Mouse (Mus musculus): ENCODE data around the gene Setd4. TPM values are rescaled to one million over a fixed set of nuclear protein-coding genes. Genes with fewer than 3 reads are reported as not detected.

The Setd4 gene
- polyA plus RNA-seq, 1 experiment from 2014 or later = 15.8 TPM

DNA sequence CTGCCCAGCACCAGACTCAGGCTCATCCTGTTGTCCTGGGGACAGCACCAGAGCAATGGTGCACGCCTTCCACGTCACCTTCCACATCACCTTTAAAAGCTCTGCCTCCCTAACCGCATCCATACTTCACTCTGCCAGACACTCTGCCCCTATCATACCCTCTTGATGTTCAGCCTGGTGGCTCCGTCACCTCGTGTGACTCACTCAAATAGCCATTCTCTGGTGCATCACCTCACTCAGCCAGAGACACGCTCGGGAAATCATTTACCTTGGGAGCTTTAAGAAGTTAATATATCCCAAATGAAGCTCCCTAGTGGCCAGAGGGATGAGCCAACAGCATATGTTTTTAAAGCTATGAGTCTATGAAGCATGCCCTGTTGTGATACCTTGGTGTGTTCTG lies 7.1 kb downstream of the Setd4 start:
- no peak for ATAC-seq
- H3K36me3 ChIP-seq (ENCODE audit: control insufficient read depth, insufficient read depth, low read length) = peaks cover 25% of the 10 kb centered on the region
- H3K27me3 ChIP-seq (replicated peaks; ENCODE audit: control insufficient read depth, insufficient read depth, low read length) = no peaks in the 10 kb centered on the region
- no peak overlapping the region for H3K4me2 ChIP-seq (ENCODE audit: low read length)
- H3K4me1 ChIP-seq (ENCODE audit: control insufficient read depth, insufficient read depth, low read depth, low read length) = no peaks in the 10 kb centered on the region
- 91% methylated on average over 7 of the region's 7 CpGs for WGBS
- H3K9me3 ChIP-seq (ENCODE audit: control insufficient read depth, low read length) = no peaks in the 10 kb centered on the region
- H3K27ac ChIP-seq (ENCODE audit: low read depth, low read length) = no peak overlapping the region
- no peak overlapping the region for H3K9ac ChIP-seq (ENCODE audit: low read depth, low read length)
- H3K4me3 ChIP-seq (ENCODE audit: low read length) = no peak overlapping the region

DNA sequence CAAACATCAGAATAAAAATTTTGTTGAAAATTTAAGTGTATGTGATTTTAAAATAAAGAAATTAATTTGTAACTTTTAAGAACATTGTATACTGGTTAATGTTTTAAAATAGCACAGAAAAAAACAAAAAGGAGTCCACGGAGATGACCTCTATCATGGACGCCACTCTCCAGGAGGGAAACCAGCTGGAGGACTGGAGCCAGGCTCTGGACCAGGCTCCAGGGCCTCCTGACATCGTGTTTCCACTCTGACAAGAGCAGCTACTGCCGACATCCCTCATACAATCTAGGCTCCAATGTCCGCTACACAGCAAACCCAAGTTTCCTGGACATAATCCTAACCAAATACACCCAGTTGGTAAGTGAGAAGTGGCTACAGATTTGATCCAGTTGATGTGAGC lies 8.1 kb downstream of the Setd4 start:
- H3K36me3 ChIP-seq (ENCODE audit: control insufficient read depth, insufficient read depth, low read length) = peaks cover 25% of the 10 kb centered on the region
- H3K9me3 ChIP-seq (ENCODE audit: control insufficient read depth, low read length) = no peaks in the 10 kb centered on the region
- no peaks in the 10 kb centered on the region for H3K4me1 ChIP-seq (ENCODE audit: control insufficient read depth, insufficient read depth, low read depth, low read length)
- H3K4me2 ChIP-seq (ENCODE audit: low read length) = no peak overlapping the region
- no peaks in the 10 kb centered on the region for H3K27me3 ChIP-seq (replicated peaks; ENCODE audit: control insufficient read depth, insufficient read depth, low read length)
- ATAC-seq = no peak
- no peak overlapping the region for H3K4me3 ChIP-seq (ENCODE audit: low read length)
- H3K27ac ChIP-seq (ENCODE audit: low read depth, low read length) = no peak overlapping the region
- no peak overlapping the region for H3K9ac ChIP-seq (ENCODE audit: low read depth, low read length)
- 90% methylated on average over 5 of the region's 5 CpGs for whole genome bisulfite sequencing

DNA sequence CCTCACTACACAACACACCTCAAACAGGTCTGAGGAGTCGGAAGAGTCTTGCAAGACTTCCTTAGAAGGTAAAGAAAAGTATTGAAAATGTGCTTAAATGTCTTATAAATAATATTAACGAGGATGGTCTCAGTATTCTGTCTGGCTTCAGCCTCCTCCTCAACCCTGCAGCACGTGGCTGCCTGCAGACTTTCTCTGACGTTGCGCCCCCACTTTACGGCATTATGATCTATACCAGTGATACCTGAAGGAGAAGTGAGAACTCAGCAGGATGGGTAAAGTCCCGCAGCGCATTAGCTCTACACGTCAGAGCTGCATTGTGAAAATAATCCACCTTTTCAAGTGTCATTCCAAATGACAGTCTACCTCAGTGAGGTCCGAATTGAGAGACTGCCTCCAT lies 9.4 kb downstream of the Setd4 start:
- no peak overlapping the region for H3K9ac ChIP-seq (ENCODE audit: low read depth, low read length)
- no peaks in the 10 kb centered on the region for H3K9me3 ChIP-seq (ENCODE audit: control insufficient read depth, low read length)
- no peak for ATAC-seq
- H3K4me2 ChIP-seq (ENCODE audit: low read length) = no peak overlapping the region
- no peak overlapping the region for H3K4me3 ChIP-seq (ENCODE audit: low read length)
- 95% methylated on average over 10 of the region's 10 CpGs for WGBS
- H3K36me3 ChIP-seq (ENCODE audit: control insufficient read depth, insufficient read depth, low read length) = peaks cover 33% of the 10 kb centered on the region
- H3K4me1 ChIP-seq (ENCODE audit: control insufficient read depth, insufficient read depth, low read depth, low read length) = no peaks in the 10 kb centered on the region
- no peaks in the 10 kb centered on the region for H3K27me3 ChIP-seq (replicated peaks; ENCODE audit: control insufficient read depth, insufficient read depth, low read length)
- no peak overlapping the region for H3K27ac ChIP-seq (ENCODE audit: low read depth, low read length)

DNA sequence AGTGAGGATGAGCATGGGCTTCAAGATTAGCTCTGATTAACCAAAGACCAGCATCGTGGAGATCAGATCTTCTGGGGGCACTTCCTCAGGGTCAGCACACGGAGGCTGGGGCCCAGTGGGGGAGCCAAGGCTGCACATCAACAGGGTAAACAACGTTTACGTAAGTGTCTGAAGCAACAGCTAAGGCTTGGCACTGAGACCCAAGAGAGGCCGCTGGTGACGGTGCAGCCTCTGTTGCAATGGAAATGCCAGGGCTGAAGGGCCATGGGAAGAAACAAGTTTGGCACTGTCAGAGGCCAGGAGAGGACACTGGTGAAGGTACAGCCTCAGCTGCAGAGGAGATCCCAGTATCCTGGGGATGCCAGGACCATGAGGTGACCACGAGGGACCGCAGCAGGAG lies 10.5 kb downstream of the Setd4 start:
- no peak overlapping the region for H3K4me3 ChIP-seq (ENCODE audit: low read length)
- no peak overlapping the region for H3K9ac ChIP-seq (ENCODE audit: low read depth, low read length)
- no peak overlapping the region for H3K27ac ChIP-seq (ENCODE audit: low read depth, low read length)
- ATAC-seq = no peak
- no peaks in the 10 kb centered on the region for H3K27me3 ChIP-seq (replicated peaks; ENCODE audit: control insufficient read depth, insufficient read depth, low read length)
- WGBS = 91% methylated on average over 8 of the region's 8 CpGs
- H3K36me3 ChIP-seq (ENCODE audit: control insufficient read depth, insufficient read depth, low read length) = peaks cover 34% of the 10 kb centered on the region
- H3K9me3 ChIP-seq (ENCODE audit: control insufficient read depth, low read length) = no peaks in the 10 kb centered on the region
- H3K4me2 ChIP-seq (ENCODE audit: low read length) = no peak overlapping the region
- H3K4me1 ChIP-seq (ENCODE audit: control insufficient read depth, insufficient read depth, low read depth, low read length) = no peaks in the 10 kb centered on the region

DNA sequence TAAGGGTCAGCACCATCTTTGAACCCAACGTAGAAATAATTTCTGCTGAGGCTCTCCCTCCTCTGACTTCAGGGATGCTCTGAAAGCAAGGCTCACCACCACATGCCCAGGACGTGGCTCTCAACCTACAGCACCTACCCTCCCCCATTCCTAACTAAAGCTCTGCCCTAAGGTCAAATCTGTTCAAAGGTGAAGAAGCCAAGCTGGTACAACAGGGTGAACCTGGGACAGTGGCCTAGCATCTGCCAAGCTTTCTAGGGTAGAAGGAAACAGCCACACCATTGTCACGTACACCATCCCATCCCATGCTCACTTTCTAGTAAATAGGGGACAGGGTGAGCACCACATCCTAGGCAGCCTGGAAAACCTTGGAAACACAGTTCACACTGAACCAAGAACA lies 11.2 kb downstream of the Setd4 start:
- Histone ChIP-seq H3K9me3 (ENCODE audit: control insufficient read depth, low read length) (no peaks in the 10 kb centered on the region), H3K27me3 (replicated peaks; ENCODE audit: control insufficient read depth, insufficient read depth, low read length) (no peaks in the 10 kb centered on the region), H3K4me3 (ENCODE audit: low read length) (no peak overlapping the region), H3K36me3 (ENCODE audit: control insufficient read depth, insufficient read depth, low read length) (peaks cover 29% of the 10 kb centered on the region), H3K9ac (ENCODE audit: low read depth, low read length) (no peak overlapping the region), H3K27ac (ENCODE audit: low read depth, low read length) (no peak overlapping the region), H3K4me1 (ENCODE audit: control insufficient read depth, insufficient read depth, low read depth, low read length) (no peaks in the 10 kb centered on the region), H3K4me2 (ENCODE audit: low read length) (no peak overlapping the region)
- WGBS = 95% methylated on average over 3 of the region's 3 CpGs
- ATAC-seq = no peak

DNA sequence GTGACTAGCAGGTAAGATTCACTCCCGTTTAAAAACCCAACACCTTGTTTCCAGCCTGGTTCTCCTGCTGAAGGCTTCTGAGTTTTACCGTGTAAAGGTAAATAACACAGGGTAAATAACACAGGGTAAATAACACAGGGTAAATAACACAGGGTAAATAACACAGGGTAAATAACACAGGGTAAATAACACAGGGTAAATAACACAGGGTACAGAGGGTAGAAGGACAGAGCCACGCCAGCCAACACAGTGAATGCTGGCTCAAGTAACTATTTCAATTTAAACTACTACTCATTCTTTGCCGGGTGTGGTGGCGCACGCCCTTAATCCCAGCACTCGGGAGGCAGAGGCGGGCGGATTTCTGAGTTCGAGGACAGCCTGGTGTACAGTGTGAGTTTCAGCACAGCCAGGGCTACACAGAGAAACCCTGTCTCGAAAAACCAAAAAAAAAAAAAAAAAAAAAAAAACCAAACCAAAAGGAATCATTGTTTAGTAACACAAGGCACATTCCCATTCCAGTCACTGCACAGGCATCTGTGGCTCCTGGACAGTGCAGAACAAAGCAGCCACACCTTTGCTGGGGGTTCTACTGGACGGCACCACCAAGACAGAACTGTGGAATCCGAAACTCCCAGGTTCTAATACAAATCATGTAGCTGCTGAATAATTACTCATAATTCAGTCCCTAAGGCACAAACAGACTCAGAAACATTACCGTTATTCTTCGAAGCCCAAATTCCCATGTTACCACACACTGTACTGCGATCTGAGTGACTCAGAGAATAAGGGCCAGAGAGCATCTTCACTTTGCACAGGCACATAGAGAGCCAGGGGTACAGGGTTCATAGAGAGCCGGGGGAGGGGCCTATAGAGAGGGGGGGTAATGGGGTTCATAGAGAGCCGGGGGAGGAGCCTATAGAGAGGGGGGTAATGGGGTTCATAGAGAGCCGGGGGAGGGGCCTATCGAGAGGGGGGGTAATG lies 12.1 kb downstream of the Setd4 start:
- WGBS = 94% methylated on average over 20 of the region's 20 CpGs
- Histone ChIP-seq H3K4me1 (ENCODE audit: control insufficient read depth, insufficient read depth, low read depth, low read length) (no peaks in the 10 kb centered on the region), H3K9me3 (ENCODE audit: control insufficient read depth, low read length) (no peaks in the 10 kb centered on the region), H3K36me3 (ENCODE audit: control insufficient read depth, insufficient read depth, low read length) (peaks cover 30% of the 10 kb centered on the region), H3K4me3 (ENCODE audit: low read length) (no peak overlapping the region), H3K27me3 (replicated peaks; ENCODE audit: control insufficient read depth, insufficient read depth, low read length) (no peaks in the 10 kb centered on the region), H3K27ac (ENCODE audit: low read depth, low read length) (no peak overlapping the region), H3K9ac (ENCODE audit: low read depth, low read length) (no peak overlapping the region), H3K4me2 (ENCODE audit: low read length) (no peak overlapping the region)
- no peak for ATAC-seq

DNA sequence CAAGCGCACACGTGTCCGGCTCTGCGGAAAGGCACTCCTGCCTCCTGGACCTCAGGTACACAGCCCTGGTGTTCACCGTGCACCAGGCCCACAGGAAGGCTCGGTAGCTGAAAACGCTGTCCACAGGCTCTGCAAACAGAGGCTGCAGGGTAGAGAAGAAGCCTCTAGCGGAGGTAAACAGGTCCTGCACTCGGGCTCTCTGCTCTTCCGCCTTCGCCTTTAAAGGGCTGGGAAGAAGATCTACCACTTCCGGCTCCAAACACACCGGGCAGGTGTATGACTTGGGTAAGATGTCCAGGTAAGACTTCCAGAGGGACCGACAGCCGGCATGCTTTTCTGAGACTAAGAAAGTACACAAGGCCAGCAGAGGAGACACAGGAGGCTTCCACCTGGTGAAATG lies 12.9 kb downstream of the Setd4 start:
- no peaks in the 10 kb centered on the region for H3K4me1 ChIP-seq (ENCODE audit: control insufficient read depth, insufficient read depth, low read depth, low read length)
- H3K9ac ChIP-seq (ENCODE audit: low read depth, low read length) = no peak overlapping the region
- H3K4me2 ChIP-seq (ENCODE audit: low read length) = no peak overlapping the region
- no peak for ATAC-seq
- H3K4me3 ChIP-seq (ENCODE audit: low read length) = no peak overlapping the region
- no peak overlapping the region for H3K27ac ChIP-seq (ENCODE audit: low read depth, low read length)
- no peaks in the 10 kb centered on the region for H3K9me3 ChIP-seq (ENCODE audit: control insufficient read depth, low read length)
- peaks cover 33% of the 10 kb centered on the region for H3K36me3 ChIP-seq (ENCODE audit: control insufficient read depth, insufficient read depth, low read length)
- H3K27me3 ChIP-seq (replicated peaks; ENCODE audit: control insufficient read depth, insufficient read depth, low read length) = no peaks in the 10 kb centered on the region
- WGBS = 97% methylated on average over 15 of the region's 15 CpGs

DNA sequence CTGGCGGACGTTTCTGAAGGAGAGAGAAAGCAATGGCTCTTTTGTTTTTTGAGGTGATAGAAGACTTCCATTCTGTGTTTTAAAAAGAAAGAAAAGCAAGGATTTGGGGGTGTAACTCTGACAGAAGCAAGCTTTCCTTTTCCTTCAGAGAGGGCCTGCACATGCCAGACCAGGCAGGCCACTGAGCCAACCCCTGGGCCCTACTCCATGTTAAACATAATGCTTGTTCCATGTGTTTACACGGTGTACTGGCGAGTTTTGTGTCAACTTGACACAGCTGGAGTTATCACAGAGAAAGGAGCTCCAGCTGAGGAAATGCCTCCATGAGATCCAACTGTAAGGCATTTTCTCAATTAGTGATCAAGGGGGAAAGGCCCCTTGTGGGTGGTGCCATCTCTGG lies 15.6 kb downstream of the Setd4 start:
- WGBS = 55% methylated on average over 4 of the region's 4 CpGs
- Histone ChIP-seq H3K4me3 (ENCODE audit: low read length) (no peak overlapping the region), H3K9me3 (ENCODE audit: control insufficient read depth, low read length) (no peaks in the 10 kb centered on the region), H3K9ac (ENCODE audit: low read depth, low read length) (no peak overlapping the region), H3K4me1 (ENCODE audit: control insufficient read depth, insufficient read depth, low read depth, low read length) (no peaks in the 10 kb centered on the region), H3K4me2 (ENCODE audit: low read length) (no peak overlapping the region), H3K27me3 (replicated peaks; ENCODE audit: control insufficient read depth, insufficient read depth, low read length) (no peaks in the 10 kb centered on the region), H3K36me3 (ENCODE audit: control insufficient read depth, insufficient read depth, low read length) (peaks cover 35% of the 10 kb centered on the region), H3K27ac (ENCODE audit: low read depth, low read length) (no peak overlapping the region)
- no peak for ATAC-seq

DNA sequence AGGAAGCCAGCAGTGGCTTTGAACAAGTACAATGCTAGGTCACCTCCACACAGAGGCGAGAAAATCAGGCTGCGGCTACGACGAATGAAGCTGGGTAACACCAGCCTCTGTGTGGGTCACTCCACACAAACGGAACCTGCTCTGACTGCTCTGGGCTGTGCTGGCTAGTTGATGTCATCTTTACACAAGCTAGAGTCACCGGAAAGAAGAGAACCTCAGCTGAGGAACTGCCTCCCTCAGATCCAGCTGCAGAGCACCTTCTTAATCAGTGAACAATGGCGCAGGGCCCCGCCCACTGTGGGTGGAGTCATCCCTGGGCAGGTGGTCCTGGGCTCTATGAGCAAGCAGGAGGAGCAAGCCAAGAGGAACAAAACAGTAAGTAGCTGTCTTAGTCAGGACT lies 17.5 kb downstream of the Setd4 start:
- Histone ChIP-seq H3K4me2 (ENCODE audit: low read length) (no peak overlapping the region), H3K27me3 (replicated peaks; ENCODE audit: control insufficient read depth, insufficient read depth, low read length) (no peaks in the 10 kb centered on the region), H3K9ac (ENCODE audit: low read depth, low read length) (no peak overlapping the region), H3K4me3 (ENCODE audit: low read length) (no peak overlapping the region), H3K36me3 (ENCODE audit: control insufficient read depth, insufficient read depth, low read length) (peaks cover 31% of the 10 kb centered on the region), H3K27ac (ENCODE audit: low read depth, low read length) (no peak overlapping the region), H3K4me1 (ENCODE audit: control insufficient read depth, insufficient read depth, low read depth, low read length) (no peaks in the 10 kb centered on the region), H3K9me3 (ENCODE audit: control insufficient read depth, low read length) (no peaks in the 10 kb centered on the region)
- no peak for ATAC-seq
- WGBS = 72% methylated on average over 8 of the region's 8 CpGs

All from hindbrain, embryonic 16.5 days (tissue).